Mouse (Mus musculus) myocyte (in vitro differentiated cells): ENCODE measurements around the gene Dus1l.
"Not testable (repeated sequence)": the region's sequence is repeated elsewhere in the genome, so short reads cannot be mapped to it uniquely, and the experiment has no call there.

Experiments used
- CEBPB ChIP-seq: IDR thresholded peaks from 2 replicates; pipeline ENCODE4 v1.6.1; 2011; ENCODE audit warnings: mild to moderate bottlenecking, moderate library complexity; ENCODE audit not compliant: poor library complexity, insufficient read depth, severe bottlenecking
- E2F4 ChIP-seq: IDR thresholded peaks from one replicate; pipeline ENCODE4 v1.6.1; 2011; ENCODE audit warnings: mild to moderate bottlenecking, control low read depth, moderate library complexity; ENCODE audit not compliant: insufficient read depth
- MAX ChIP-seq: IDR thresholded peaks from one replicate; pipeline ENCODE4 v1.6.1; 2011; ENCODE audit warnings: low read depth, mild to moderate bottlenecking, control low read depth
- MYOD1 ChIP-seq, 3 experiments: IDR thresholded peaks; one replicate each; pipeline ENCODE4 v1.6.1; 2011; ENCODE audit warnings: control low read depth in 2 of 3, low read depth in 2 of 3, mild to moderate bottlenecking in 2 of 3, moderate library complexity in 1 of 3; ENCODE audit not compliant: insufficient read length in 2 of 3, control insufficient read depth in 1 of 3
- POLR2A ChIP-seq: IDR thresholded peaks from one replicate; pipeline ENCODE4 v1.6.1; 2011; ENCODE audit warnings: low read depth, mild to moderate bottlenecking, control low read depth, moderate library complexity; ENCODE audit not compliant: insufficient read length
- POLR2AphosphoS2 ChIP-seq: IDR thresholded peaks from one replicate; pipeline ENCODE4 v1.6.1; 2011; ENCODE audit warnings: low read depth, control low read depth; ENCODE audit not compliant: insufficient read length
- SRF ChIP-seq: IDR thresholded peaks from one replicate; pipeline ENCODE4 v1.6.1; 2011; ENCODE audit warnings: low read depth; ENCODE audit not compliant: control insufficient read depth, insufficient read length
- TCF12 ChIP-seq: IDR thresholded peaks from one replicate; pipeline ENCODE4 v1.6.1; 2011; ENCODE audit warnings: mild to moderate bottlenecking, control low read depth; ENCODE audit not compliant: poor library complexity, insufficient read depth, severe bottlenecking

GRCm38 (mm10) chr11:120767023-120767422 lies 29.2 kb downstream of the Dus1l start:
- not testable (repeated sequence) for TF ChIP-seq MYOD1 (IDR thresholded peaks at IDR 0.05; ENCODE audit: control insufficient read depth in 1 of 3, insufficient read length in 2 of 3, low read depth in 2 of 3); POLR2A; TCF12; MAX; E2F4; CEBPB; SRF; POLR2AphosphoS2
